Mouse (Mus musculus) kidney, embryonic 14.5 days (tissue): ENCODE measurements at regions not wholly inside any gene's neighbourhood (a gene's known extent, or its start where the extent isn't known, plus 50 kb on each side); places are given as distances from the start of the nearest gene placed in this dataset.

Source experiments
- ATAC-seq: fragments of 200-750 bp; cut with Nextera tagmentation; 2 replicates; pipeline ENCODE4 v1.8.0; 2017; ENCODE audit warnings: moderate number of reproducible peaks, mild to moderate bottlenecking, moderate TSS enrichment, moderate library complexity; ENCODE audit not compliant: low FRiP score, low TSS enrichment
- H3K27ac ChIP-seq: fragments of 300-500 bp; sonication (generic); 2 replicates; pipeline ENCODE4 v1.5.1; 2014; ENCODE audit warnings: low read depth, mild to moderate bottlenecking, low read length, moderate library complexity, mixed read lengths
- H3K27me3 ChIP-seq: fragments of 300-500 bp; sonication (generic); 2 replicates; pipeline ENCODE4 v1.6.1; 2014; ENCODE audit warnings: mild to moderate bottlenecking, low read length; ENCODE audit not compliant: control insufficient read depth, insufficient read depth
- H3K36me3 ChIP-seq: fragments of 300-500 bp; sonication (generic); 2 replicates; pipeline ENCODE4 v1.6.1; 2014; ENCODE audit warnings: low read length, mixed read lengths; ENCODE audit not compliant: control insufficient read depth, insufficient read depth
- H3K4me1 ChIP-seq: fragments of 300-500 bp; sonication (generic); 2 replicates; pipeline ENCODE4 v1.6.1; 2014; ENCODE audit warnings: low read length, mixed read lengths; ENCODE audit not compliant: control insufficient read depth, insufficient read depth
- H3K4me2 ChIP-seq: fragments of 300-500 bp; sonication (generic); replicated peaks from 2 replicates; pipeline ENCODE4 v1.6.1; 2014; ENCODE audit warnings: low read depth, mild to moderate bottlenecking, low read length
- H3K4me3 ChIP-seq: fragments of 300-500 bp; sonication (generic); 2 replicates; pipeline ENCODE4 v1.5.1; 2014; ENCODE audit warnings: mild to moderate bottlenecking, low read length
- H3K9ac ChIP-seq: fragments of 300-500 bp; sonication (generic); 2 replicates; pipeline ENCODE4 v1.6.1; 2014; ENCODE audit warnings: low read depth, mild to moderate bottlenecking, low read length, moderate library complexity
- H3K9me3 ChIP-seq: fragments of 300-500 bp; sonication (generic); 2 replicates; pipeline ENCODE4 v1.6.1; 2016; ENCODE audit warnings: low read length; ENCODE audit not compliant: control insufficient read depth
- WGBS: fragments of 180-500 bp; shearing (Covaris S2); extraction: QIAGEN DNeasy Blood & Tissue Kit; methylation state at CpG from one replicate; pipeline ENCODE4 v1.1.7; 2014; 5-methylcytosine and 5-hydroxymethylcytosine counted together

DNA sequence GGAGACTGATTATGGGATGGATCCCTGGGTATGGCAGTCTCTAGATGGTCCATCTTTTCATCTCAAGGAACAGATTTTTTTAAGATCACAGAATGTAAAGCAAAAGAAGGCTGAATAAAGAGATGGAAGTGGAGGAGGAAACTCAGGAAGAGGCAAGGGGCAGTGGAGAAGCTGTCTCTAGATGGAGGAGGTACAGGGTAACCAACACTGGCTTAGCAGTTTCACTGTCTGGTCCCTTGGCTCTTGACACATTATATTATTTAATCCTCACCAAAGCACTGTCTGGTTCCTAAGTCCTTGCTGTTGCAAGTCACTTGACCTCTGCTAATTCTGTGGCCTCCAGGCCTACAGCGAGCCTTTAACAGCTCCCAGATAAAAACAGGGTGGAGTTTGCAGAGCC lies 154.6 kb upstream of the Marcks start:
- Histone ChIP-seq H3K4me1 (0 out of 2 replicates have a peak, but pooled peaks cover 3% of the 10 kb centered on the region), H3K27ac (no peak overlapping the region), H3K36me3 (no peaks in the 10 kb centered on the region), H3K4me2 (no peak overlapping the region), H3K27me3 (no peaks in the 10 kb centered on the region), H3K9me3 (no peaks in the 10 kb centered on the region), H3K9ac (no peak overlapping the region), H3K4me3 (no peak overlapping the region)
- ATAC-seq = no peak
- 69% methylated on average over 1 of the region's 1 CpGs for WGBS

DNA sequence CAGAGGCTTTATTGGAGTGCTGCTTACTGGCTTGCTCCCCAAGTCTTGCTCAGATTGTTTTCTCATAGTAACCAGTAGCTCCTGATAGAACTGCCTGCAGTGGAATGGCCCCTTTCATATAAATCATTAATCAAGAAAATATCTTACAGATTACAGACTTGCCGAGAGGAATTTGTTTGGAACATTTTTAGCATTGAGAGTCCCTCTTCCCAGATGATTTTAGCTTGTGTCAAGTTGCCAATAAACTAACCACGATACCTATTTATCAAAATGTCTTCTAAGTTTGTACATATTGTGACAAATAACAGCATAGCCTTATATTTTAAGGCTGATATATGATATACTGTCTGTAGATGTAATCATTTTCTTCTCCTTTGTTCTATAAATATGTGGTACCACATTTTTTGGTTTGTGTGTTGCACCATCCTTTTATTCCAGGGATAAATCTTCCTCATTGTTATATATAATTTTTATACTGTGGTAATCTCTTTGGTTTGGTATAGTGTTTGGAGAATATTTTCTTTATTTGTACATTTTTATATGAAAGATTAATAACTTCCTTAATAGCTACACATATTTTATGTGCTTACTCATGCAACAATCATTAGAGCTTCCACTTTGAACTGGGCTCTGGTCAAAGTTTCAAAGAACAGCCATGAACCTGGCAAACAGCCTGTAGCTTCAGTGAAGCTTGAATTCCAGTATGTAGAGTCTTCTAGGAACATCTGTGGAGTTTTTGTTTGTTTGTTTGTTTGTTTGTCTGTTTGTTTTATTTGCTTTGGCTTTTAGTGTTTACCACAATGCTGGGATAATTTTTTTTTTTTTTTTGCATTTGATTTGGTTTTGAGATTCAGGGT lies 153.1 kb upstream of the Marcks start:
- Histone ChIP-seq H3K27ac (no peak overlapping the region), H3K27me3 (no peaks in the 10 kb centered on the region), H3K4me1 (0 out of 2 replicates have a peak, but pooled peaks cover 3% of the 10 kb centered on the region), H3K36me3 (no peaks in the 10 kb centered on the region), H3K9me3 (no peaks in the 10 kb centered on the region), H3K4me3 (no peak overlapping the region), H3K4me2 (no peak overlapping the region), H3K9ac (no peak overlapping the region)
- WGBS = 83% methylated on average over 2 of the region's 2 CpGs
- no peak for ATAC-seq

DNA sequence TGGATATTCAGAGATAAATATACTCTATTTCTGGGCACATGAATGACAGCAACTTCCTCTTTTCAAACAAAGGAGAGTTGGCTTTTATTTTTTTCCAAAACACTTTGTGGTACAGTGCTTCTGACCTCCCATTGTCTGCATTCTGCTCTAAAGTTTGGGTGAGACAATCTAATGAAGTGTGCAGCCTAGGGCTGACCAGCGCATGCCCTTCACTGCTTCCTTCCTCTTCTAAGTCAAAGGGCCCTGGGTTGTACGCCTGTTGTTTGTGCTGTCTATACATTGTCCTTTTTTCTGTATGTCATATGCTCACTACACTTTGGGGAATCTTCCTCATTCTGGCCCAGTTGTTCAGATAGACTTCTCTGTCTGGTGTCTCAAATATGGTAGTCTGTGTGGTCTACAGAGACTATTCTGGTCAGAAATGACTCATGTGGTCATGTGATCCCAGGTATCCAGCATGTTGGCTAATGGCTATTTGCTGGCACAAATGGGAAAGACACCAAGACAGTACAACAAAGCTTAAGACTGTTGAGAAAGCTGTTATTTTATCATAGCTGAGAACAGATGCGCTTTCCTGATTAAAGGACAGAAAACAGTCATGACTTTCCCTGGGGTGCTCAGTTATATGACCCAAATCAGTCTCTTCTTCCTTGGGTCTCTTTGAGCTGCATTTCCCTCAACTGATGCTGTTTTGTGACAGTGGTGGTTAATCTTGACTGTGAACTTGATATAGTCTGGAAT lies 151.4 kb upstream of the Marcks start:
- H3K36me3 ChIP-seq = no peaks in the 10 kb centered on the region
- H3K27ac ChIP-seq = peak overlapping the region; percentile 24; the same call in 1 of the 2 replicates

DNA sequence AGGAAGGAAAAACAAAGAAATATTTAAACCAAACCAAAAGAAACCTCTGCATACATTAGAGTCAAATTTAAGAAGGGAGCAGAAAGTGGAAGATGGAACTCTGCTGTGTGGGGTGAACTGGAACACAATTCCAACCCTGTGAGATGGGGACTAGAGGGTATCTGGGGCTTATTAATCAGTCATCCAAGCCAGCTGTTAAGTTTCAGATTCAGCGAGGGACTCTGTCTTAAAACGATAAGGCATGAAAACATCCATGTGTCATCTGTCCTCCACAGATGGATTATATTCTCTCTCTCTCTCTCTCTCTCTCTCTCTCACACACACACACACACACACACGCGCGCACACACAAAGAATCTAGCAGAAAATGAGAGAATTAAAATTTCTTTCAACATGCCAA lies 147.6 kb upstream of the Marcks start:
- ATAC-seq = no peak
- peak overlapping the region; percentile 61; the same call in 1 of the 2 replicates for H3K27ac ChIP-seq

More for the DNA sequence above, 151.4 kb upstream of the Marcks start:
- Histone ChIP-seq H3K9ac (no peak overlapping the region), H3K4me2 (no peak overlapping the region), H3K4me3 (no peak overlapping the region), H3K4me1 (0 out of 2 replicates have a peak, but pooled peaks cover 3% of the 10 kb centered on the region), H3K9me3 (no peaks in the 10 kb centered on the region), H3K27me3 (no peaks in the 10 kb centered on the region)
- WGBS = 85% methylated on average over 3 of the region's 3 CpGs
- no peak for ATAC-seq

DNA sequence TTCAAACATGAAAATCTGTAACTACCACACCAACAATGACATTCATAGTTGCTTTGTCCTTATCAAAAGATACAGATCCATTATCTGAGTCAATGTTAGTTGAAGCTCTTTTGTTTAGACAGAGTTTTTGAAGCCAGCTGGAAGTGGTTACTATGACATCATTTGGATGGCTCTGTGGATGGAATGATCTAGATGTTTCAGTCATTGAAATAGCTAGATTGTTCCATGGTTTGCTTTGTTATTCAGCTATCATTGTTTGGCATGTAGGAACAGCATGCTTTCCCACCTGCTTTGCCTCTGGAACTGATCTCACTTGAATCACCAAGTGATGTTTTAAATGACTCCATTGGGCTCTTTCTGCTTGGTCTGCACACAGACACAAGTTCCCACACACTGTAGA lies 144.2 kb upstream of the Marcks start:
- no peak overlapping the region for H3K27ac ChIP-seq
- no peak overlapping the region for H3K4me2 ChIP-seq
- ATAC-seq = no peak
- no peaks in the 10 kb centered on the region for H3K27me3 ChIP-seq
- H3K9ac ChIP-seq = no peak overlapping the region
- H3K36me3 ChIP-seq = no peaks in the 10 kb centered on the region
- H3K4me1 ChIP-seq = no peaks in the 10 kb centered on the region
- no peak overlapping the region for H3K4me3 ChIP-seq
- no peaks in the 10 kb centered on the region for H3K9me3 ChIP-seq

More for the DNA sequence above, 147.6 kb upstream of the Marcks start:
- no peaks in the 10 kb centered on the region for H3K27me3 ChIP-seq
- no peak overlapping the region for H3K4me3 ChIP-seq
- WGBS = 63% methylated on average over 5 of the region's 5 CpGs
- no peak overlapping the region for H3K4me2 ChIP-seq
- 0 out of 2 replicates have a peak, but pooled peaks cover 3% of the 10 kb centered on the region for H3K4me1 ChIP-seq
- no peaks in the 10 kb centered on the region for H3K9me3 ChIP-seq
- H3K9ac ChIP-seq = no peak overlapping the region
- no peaks in the 10 kb centered on the region for H3K36me3 ChIP-seq

DNA sequence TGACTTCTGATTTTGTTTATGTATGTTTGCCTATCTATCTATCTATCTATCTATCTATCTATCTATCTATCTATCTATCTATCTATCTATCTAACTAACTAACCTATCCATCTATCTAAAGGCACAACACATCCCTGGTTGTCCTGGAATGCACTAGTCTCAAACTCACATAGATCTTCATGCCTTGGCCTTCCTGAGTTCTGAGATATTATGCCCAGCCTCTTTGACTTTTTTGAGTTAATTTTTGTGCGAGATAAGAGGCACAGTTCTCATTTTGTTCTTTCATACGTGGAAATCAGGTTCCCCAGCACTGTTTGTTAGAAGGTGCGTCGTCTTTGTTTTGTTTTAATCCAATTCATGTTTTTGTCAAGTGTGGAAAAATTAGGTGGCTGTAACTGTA lies 142.1 kb upstream of the Marcks start:
- Histone ChIP-seq H3K9me3 (no peaks in the 10 kb centered on the region), H3K36me3 (no peaks in the 10 kb centered on the region), H3K4me2 (no peak overlapping the region), H3K27me3 (no peaks in the 10 kb centered on the region), H3K4me3 (no peak overlapping the region), H3K4me1 (no peaks in the 10 kb centered on the region), H3K27ac (no peak overlapping the region), H3K9ac (no peak overlapping the region)
- ATAC-seq = no peak
- WGBS = 85% methylated on average over 4 of the region's 4 CpGs

DNA sequence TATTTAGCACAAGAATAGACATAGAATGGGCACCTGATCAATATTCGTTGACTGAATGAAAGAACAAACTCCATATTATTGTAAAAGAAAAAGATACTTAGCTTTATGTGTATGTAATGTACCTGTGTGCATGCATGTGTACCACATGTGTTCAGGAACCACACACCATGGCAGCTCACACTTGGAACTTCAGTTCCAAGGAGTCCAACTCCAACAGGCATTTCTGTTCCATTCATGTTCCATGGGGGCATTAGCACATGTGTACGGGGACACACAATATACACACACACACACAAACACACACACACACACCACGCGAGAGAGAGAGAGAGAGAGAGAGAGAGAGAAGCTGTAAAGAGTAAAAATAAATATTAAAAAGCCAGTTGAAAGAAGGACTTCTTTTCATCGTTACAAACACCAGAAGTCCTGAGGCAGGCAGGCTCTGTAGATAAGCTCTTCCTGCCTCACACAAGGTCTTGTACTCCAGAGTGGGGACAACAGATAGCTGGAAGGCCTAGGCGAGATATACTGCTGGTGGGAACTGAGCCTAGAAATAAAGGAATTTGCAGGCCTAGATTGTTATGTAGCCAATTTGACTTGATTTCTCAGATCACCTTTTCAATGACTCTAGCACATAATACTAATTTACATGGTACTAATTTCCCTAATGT lies 141.6 kb upstream of the Marcks start:
- no peaks in the 10 kb centered on the region for H3K9me3 ChIP-seq
- no peak for ATAC-seq
- H3K27me3 ChIP-seq = no peaks in the 10 kb centered on the region
- no peak overlapping the region for H3K4me2 ChIP-seq
- H3K4me1 ChIP-seq = no peaks in the 10 kb centered on the region
- H3K36me3 ChIP-seq = no peaks in the 10 kb centered on the region
- no peak overlapping the region for H3K4me3 ChIP-seq
- H3K27ac ChIP-seq = no peak overlapping the region
- H3K9ac ChIP-seq = no peak overlapping the region
- 79% methylated on average over 6 of the region's 6 CpGs for WGBS

DNA sequence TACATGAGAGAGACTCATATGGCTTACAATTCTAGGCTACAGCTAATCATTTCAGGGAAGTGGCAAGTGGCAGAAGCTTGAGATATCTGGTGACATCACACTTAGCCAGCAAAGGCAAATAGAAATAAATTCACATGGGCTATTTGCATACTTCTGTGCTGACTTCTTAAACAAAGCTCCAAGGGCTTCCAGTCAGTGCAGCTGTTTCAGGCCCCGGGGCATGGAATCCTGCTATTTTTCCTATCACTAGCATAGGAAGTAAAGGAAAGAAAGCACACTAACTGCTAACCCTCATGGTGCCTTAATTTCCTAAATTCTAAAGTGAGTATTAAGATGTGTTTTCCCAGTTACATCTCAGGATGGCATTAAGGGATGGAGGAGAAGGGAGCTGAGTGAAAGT lies 140.6 kb upstream of the Marcks start:
- Histone ChIP-seq H3K27me3 (no peaks in the 10 kb centered on the region), H3K4me1 (no peaks in the 10 kb centered on the region), H3K27ac (no peak overlapping the region), H3K9me3 (no peaks in the 10 kb centered on the region), H3K9ac (no peak overlapping the region), H3K36me3 (no peaks in the 10 kb centered on the region), H3K4me2 (no peak overlapping the region), H3K4me3 (no peak overlapping the region)
- no peak for ATAC-seq
- 61% methylated on average over 1 of the region's 1 CpGs for WGBS
